Mouse (Mus musculus) embryonic facial prominence, embryonic 15.5 days (tissue): ENCODE results near the gene Fbxl8. TPM values are rescaled to one million over a fixed set of nuclear protein-coding genes. Genes with fewer than 3 reads are reported as not detected.
"Not testable (repeated sequence)": the region's sequence is repeated elsewhere in the genome, so short reads cannot be mapped to it uniquely, and the experiment has no call there.

Experiments
- ATAC-seq: fragments of 200-750 bp; cut with Nextera tagmentation; 2 replicates; pipeline ENCODE4 v1.8.0; 2017; ENCODE audit warnings: low read depth, moderate TSS enrichment; ENCODE audit not compliant: insufficient number of reproducible peaks, low FRiP score, low TSS enrichment
- H3K27ac ChIP-seq: fragments of 300-500 bp; sonication (generic); replicated peaks from 2 replicates; pipeline ENCODE4 v1.5.1; 2015; ENCODE audit warnings: mild to moderate bottlenecking, inconsistent platforms
- H3K27me3 ChIP-seq: fragments of 300-500 bp; sonication (generic); 2 replicates; pipeline ENCODE4 v1.6.1; 2015; ENCODE audit warnings: inconsistent platforms
- H3K36me3 ChIP-seq: fragments of 300-500 bp; sonication (generic); 2 replicates; pipeline ENCODE4 v1.6.1; 2015; ENCODE audit warnings: mild to moderate bottlenecking, inconsistent platforms
- H3K4me1 ChIP-seq: fragments of 300-500 bp; sonication (generic); 2 replicates; pipeline ENCODE4 v1.6.1; 2015; ENCODE audit warnings: inconsistent platforms
- H3K4me2 ChIP-seq: fragments of 300-500 bp; sonication (generic); replicated peaks from 2 replicates; pipeline ENCODE4 v1.6.1; 2015; ENCODE audit warnings: mild to moderate bottlenecking, inconsistent platforms
- H3K4me3 ChIP-seq: fragments of 300-500 bp; sonication (generic); replicated peaks from 2 replicates; pipeline ENCODE4 v1.5.1; 2015; ENCODE audit warnings: mild to moderate bottlenecking, inconsistent platforms
- H3K9ac ChIP-seq: fragments of 300-500 bp; sonication (generic); 2 replicates; pipeline ENCODE4 v1.6.1; 2015; ENCODE audit warnings: inconsistent platforms
- H3K9me3 ChIP-seq: fragments of 300-500 bp; sonication (generic); replicated peaks from 2 replicates; pipeline ENCODE4 v1.6.1; 2016; ENCODE audit warnings: inconsistent platforms
- whole genome bisulfite sequencing: fragments of 180-500 bp; shearing (Covaris S2); methylation state at CpG from one replicate; pipeline ENCODE4 v1.1.7; 2015; 5-methylcytosine and 5-hydroxymethylcytosine counted together
- polyA plus RNA-seq: library from polyadenylated mRNA; unstranded; fragments of >200 nt; fragmentation: Nextera tagmentation; extraction: Ambion mirVana; gene quantifications from 2 replicates; pipeline ENCODE4 v1.2.1, GENCODE M21; 2015

The Fbxl8 gene
- polyA plus RNA-seq, 1 experiment from 2014 or later = 4.0 TPM

- Histone ChIP-seq H3K9ac (no peak overlapping the region), H3K4me3 (peak overlapping the region; percentile 65), H3K27me3 (peaks cover 12% of the 10 kb centered on the region), H3K4me2 (peak overlapping the region; percentile 90; the same call in 1 of the 2 replicates), H3K27ac (no peak overlapping the region), H3K4me1 (peaks cover 26% of the 10 kb centered on the region), H3K9me3 (no peaks in the 10 kb centered on the region), H3K36me3 (no peaks in the 10 kb centered on the region)
- no peak for ATAC-seq
- WGBS = 88% methylated on average over 5 of the region's 5 CpGs
Measured at GRCm38 (mm10) chr8:105288231-105288630, 23.8 kb downstream of the Fbxl8 start.

GRCm38 (mm10) chr8:105288958-105289732 lies 24.7 kb downstream of the Fbxl8 start:
- Histone ChIP-seq H3K4me3 (peak overlapping the region; percentile 65), H3K4me2 (peak overlapping the region; percentile 90), H3K9ac (peak overlapping the region; percentile 46; the same call in 1 of the 2 replicates), H3K4me1 (peaks cover 25% of the 10 kb centered on the region), H3K36me3 (no peaks in the 10 kb centered on the region), H3K27ac (peak overlapping the region; percentile 90), H3K27me3 (peaks cover 12% of the 10 kb centered on the region), H3K9me3 (no peaks in the 10 kb centered on the region)
- ATAC-seq = peak; percentile 88
- WGBS = under 1% methylated on average over 53 of the region's 53 CpGs

GRCm38 (mm10) chr8:105289805-105290460 lies 25.5 kb downstream of the Fbxl8 start, which contains the start of gene 4931428F04Rik:
Gene 4931428F04Rik (minus strand): TSS chr8:105289864.
- Histone ChIP-seq H3K4me3 (peak within 1 kb of the TSS; percentile 65), H3K27me3 (peaks cover 12% of the 10 kb centered on the region), H3K9ac (peak within 1 kb of the TSS; percentile 46), H3K9me3 (no peaks in the 10 kb centered on the region), H3K4me2 (peak within 1 kb of the TSS; percentile 90), H3K36me3 (no peaks in the 10 kb centered on the region), H3K4me1 (peaks cover 25% of the 10 kb centered on the region), H3K27ac (peak within 1 kb of the TSS; percentile 90)
- ATAC-seq = peak; percentile 22
- WGBS = 1% methylated on average over 43 of the region's 43 CpGs

- Histone ChIP-seq H3K4me1 (peaks cover 25% of the 10 kb centered on the region), H3K9ac (no peak overlapping the region), H3K27ac (no peak overlapping the region), H3K4me3 (peak overlapping the region; percentile 65), H3K36me3 (no peaks in the 10 kb centered on the region), H3K9me3 (no peaks in the 10 kb centered on the region), H3K4me2 (peak overlapping the region; percentile 90), H3K27me3 (peaks cover 12% of the 10 kb centered on the region)
- 6% methylated on average over 31 of the region's 31 CpGs for WGBS
- no peak for ATAC-seq
Measured at GRCm38 (mm10) chr8:105290554-105291314, 26.3 kb downstream of the Fbxl8 start.

- H3K9me3 ChIP-seq, ATAC-seq, H3K27ac ChIP-seq, H3K9ac ChIP-seq, H3K4me3 ChIP-seq, H3K4me2 ChIP-seq, H3K36me3 ChIP-seq: not testable (repeated sequence)
- WGBS = 79% methylated on average over 8 of the region's 8 CpGs
- peaks cover 25% of the 10 kb centered on the region for H3K4me1 ChIP-seq
- H3K27me3 ChIP-seq = peaks cover 12% of the 10 kb centered on the region
Measured at GRCm38 (mm10) chr8:105291364-105291763, 26.9 kb downstream of the Fbxl8 start.

- H3K27ac ChIP-seq, ATAC-seq, H3K9me3 ChIP-seq, H3K36me3 ChIP-seq, H3K9ac ChIP-seq, H3K4me3 ChIP-seq, H3K4me2 ChIP-seq: not testable (repeated sequence)
- peaks cover 28% of the 10 kb centered on the region for H3K4me1 ChIP-seq
- WGBS = 64% methylated on average over 3 of the region's 3 CpGs
- peaks cover 12% of the 10 kb centered on the region for H3K27me3 ChIP-seq
Measured at GRCm38 (mm10) chr8:105291802-105292201, 27.4 kb downstream of the Fbxl8 start.

GRCm38 (mm10) chr8:105292471-105292870 lies 28.0 kb downstream of the Fbxl8 start:
- Histone ChIP-seq H3K4me1 (peaks cover 33% of the 10 kb centered on the region), H3K9me3 (no peaks in the 10 kb centered on the region), H3K27ac (no peak overlapping the region), H3K36me3 (no peaks in the 10 kb centered on the region), H3K4me3 (no peak overlapping the region), H3K27me3 (peaks cover 12% of the 10 kb centered on the region), H3K4me2 (no peak overlapping the region), H3K9ac (no peak overlapping the region)
- 65% methylated on average over 7 of the region's 7 CpGs for WGBS
- no peak for ATAC-seq

GRCm38 (mm10) chr8:105293405-105293804 lies 29.0 kb downstream of the Fbxl8 start:
- Histone ChIP-seq H3K4me1 (peaks cover 33% of the 10 kb centered on the region), H3K9me3 (no peaks in the 10 kb centered on the region), H3K36me3 (no peaks in the 10 kb centered on the region), H3K9ac (no peak overlapping the region), H3K27ac (no peak overlapping the region), H3K4me2 (no peak overlapping the region), H3K4me3 (no peak overlapping the region), H3K27me3 (peaks cover 12% of the 10 kb centered on the region)
- no peak for ATAC-seq
- WGBS = 64% methylated on average over 19 of the region's 19 CpGs

GRCm38 (mm10) chr8:105294776-105295175 lies 30.3 kb downstream of the Fbxl8 start:
- Histone ChIP-seq H3K9me3 (no peaks in the 10 kb centered on the region), H3K4me2 (no peak overlapping the region), H3K27ac (no peak overlapping the region), H3K9ac (no peak overlapping the region), H3K36me3 (peaks cover 4% of the 10 kb centered on the region), H3K4me3 (no peak overlapping the region), H3K27me3 (peaks cover 11% of the 10 kb centered on the region), H3K4me1 (peaks cover 29% of the 10 kb centered on the region)
- no peak for ATAC-seq
- WGBS = 57% methylated on average over 9 of the region's 9 CpGs

GRCm38 (mm10) chr8:105295256-105295655 lies 30.8 kb downstream of the Fbxl8 start:
- Histone ChIP-seq H3K4me1 (peaks cover 25% of the 10 kb centered on the region), H3K27me3 (peaks cover 6% of the 10 kb centered on the region), H3K9ac (no peak overlapping the region), H3K4me2 (no peak overlapping the region), H3K27ac (no peak overlapping the region), H3K4me3 (no peak overlapping the region), H3K9me3 (no peaks in the 10 kb centered on the region), H3K36me3 (peaks cover 9% of the 10 kb centered on the region)
- no peak for ATAC-seq
- WGBS = 63% methylated on average over 11 of the region's 11 CpGs
